Mouse (Mus musculus): Measurements from ENCODE around the gene Erfe.

The Erfe gene

GRCm38 (mm10) chr1:91373414-91373835 is 7.2 kb downstream of the Erfe start:
- no peak for DNase-seq (ENCODE audit: low spot score)

GRCm38 (mm10) chr1:91380453-91381090 is 14.3 kb downstream of the Erfe start:
- peak; percentile 85 for DNase-seq (ENCODE audit: low spot score)

- DNase-seq (ENCODE audit: low spot score) = no peak
Measured at GRCm38 (mm10) chr1:91381091-91381471, 14.9 kb downstream of the Erfe start.

GRCm38 (mm10) chr1:91390369-91390768 is 24.1 kb downstream of the Erfe start:
- no peak for DNase-seq (ENCODE audit: low spot score)

- DNase-seq (ENCODE audit: low spot score) = peak; percentile 36
Measured at GRCm38 (mm10) chr1:91397927-91398259, 31.7 kb downstream of the Erfe start.

- peak; percentile 89 for DNase-seq (ENCODE audit: low spot score)
Measured at GRCm38 (mm10) chr1:91398260-91399062, 32.2 kb downstream of the Erfe start, which contains the start of gene Ilkap. TSS of gene Ilkap (minus strand) at chr1:91398815.

GRCm38 (mm10) chr1:91404976-91405375 is 38.7 kb downstream of the Erfe start:
- no peak for DNase-seq (ENCODE audit: low spot score)

GRCm38 (mm10) chr1:91405406-91406169 is 39.4 kb downstream of the Erfe start:
- DNase-seq (ENCODE audit: low spot score) = no peak

- DNase-seq (ENCODE audit: low spot score) = no peak
Measured at GRCm38 (mm10) chr1:91407819-91408218, 41.6 kb downstream of the Erfe start.

- no peak for DNase-seq (ENCODE audit: low spot score)
Measured at GRCm38 (mm10) chr1:91411631-91412285, 45.5 kb downstream of the Erfe start.

- no peak for DNase-seq (ENCODE audit: low spot score)
Measured at GRCm38 (mm10) chr1:91412286-91413029, 46.2 kb downstream of the Erfe start.

- peak; percentile 88 for DNase-seq (ENCODE audit: low spot score)
Measured at GRCm38 (mm10) chr1:91413030-91413506, 46.8 kb downstream of the Erfe start.

GRCm38 (mm10) chr1:91413536-91413897 is 47.3 kb downstream of the Erfe start:
- DNase-seq (ENCODE audit: low spot score) = no peak

- DNase-seq (ENCODE audit: low spot score) = no peak
Measured at GRCm38 (mm10) chr1:91413898-91414594, 47.8 kb downstream of the Erfe start, which contains the start of gene Hes6. TSS of gene Hes6 (minus strand) at chr1:91414038.

- DNase-seq (ENCODE audit: low spot score) = no peak
Measured at GRCm38 (mm10) chr1:91414903-91415302, 48.7 kb downstream of the Erfe start.

- no peak for DNase-seq (ENCODE audit: low spot score)
Measured at GRCm38 (mm10) chr1:91415311-91415710, 49.1 kb downstream of the Erfe start.

- no peak for DNase-seq (ENCODE audit: low spot score)
Measured at GRCm38 (mm10) chr1:91417991-91418390, 51.8 kb downstream of the Erfe start.

- no peak for DNase-seq (ENCODE audit: low spot score)
Measured at GRCm38 (mm10) chr1:91419862-91420600, 53.8 kb downstream of the Erfe start.

GRCm38 (mm10) chr1:91420601-91421065 is 54.4 kb downstream of the Erfe start:
- DNase-seq (ENCODE audit: low spot score) = no peak
